Mouse (Mus musculus) spleen, embryonic (tissue): Measurements from ENCODE around the gene Lamb2.

ENCODE experiments used
- CTCF ChIA-PET: fragments of 350-600 bp; sonication (Branson Sonifier 250); formaldehyde crosslinking; loops from one replicate; lab custom pipeline; 2022; lab: Charles Lee

The Lamb2 gene

DNA sequence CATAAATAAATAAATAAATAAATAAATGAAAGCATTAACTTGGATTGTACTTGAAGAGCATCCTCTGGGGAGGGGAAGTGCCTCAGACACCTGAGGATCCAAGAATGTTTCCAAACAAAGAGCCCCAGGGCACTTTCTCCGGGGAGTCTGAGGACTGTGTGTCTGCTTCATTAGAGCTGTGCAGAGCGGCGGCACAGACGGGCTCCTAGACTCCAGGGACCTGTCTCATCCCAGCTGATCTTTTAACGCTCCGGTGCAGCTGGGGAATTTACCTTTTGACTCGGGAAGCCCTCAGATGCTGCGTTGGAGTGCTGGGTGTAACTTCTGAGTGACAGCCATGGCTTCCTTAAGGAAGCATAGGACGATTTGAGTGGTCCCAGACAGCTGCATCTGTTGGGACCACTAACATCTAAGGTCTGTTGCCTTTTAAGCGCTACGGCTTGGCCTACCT is 18.3 kb upstream of the Lamb2 start, which contains the start of gene Klhdc8b:
Gene Klhdc8b (minus strand): TSS at position 401 of the 451 bp plus-strand sequence.
- CTCF ChIA-PET, result interaction anchor here (0.6 kb wide), 1 partner anchor 92 kb away, joined by 11 read pairs; no protein-coding TSS in a partner anchor

DNA sequence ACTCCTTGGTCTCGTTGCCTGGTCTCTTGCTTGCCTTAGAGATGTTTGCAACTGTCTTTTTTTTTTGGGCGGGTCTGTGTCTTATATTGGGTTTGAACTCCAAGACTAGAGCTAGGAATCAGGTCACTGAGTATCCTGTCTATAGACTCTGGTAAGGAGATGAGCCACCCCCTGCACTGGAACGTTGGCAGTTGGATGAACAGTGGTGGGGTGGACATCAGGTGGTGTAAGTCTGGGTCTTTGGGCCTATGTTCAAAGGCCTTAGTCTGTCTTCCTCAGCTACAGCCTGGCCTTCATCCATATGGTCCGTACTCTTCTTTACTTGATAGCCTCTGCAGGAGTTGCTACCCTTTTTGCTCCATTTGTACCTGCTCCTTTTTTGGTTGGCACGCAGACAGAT is 17.9 kb upstream of the Lamb2 start:
- CTCF ChIA-PET, result interaction anchor here (0.6 kb wide), 1 partner anchor 93 kb away, joined by 11 read pairs; no protein-coding TSS in a partner anchor

DNA sequence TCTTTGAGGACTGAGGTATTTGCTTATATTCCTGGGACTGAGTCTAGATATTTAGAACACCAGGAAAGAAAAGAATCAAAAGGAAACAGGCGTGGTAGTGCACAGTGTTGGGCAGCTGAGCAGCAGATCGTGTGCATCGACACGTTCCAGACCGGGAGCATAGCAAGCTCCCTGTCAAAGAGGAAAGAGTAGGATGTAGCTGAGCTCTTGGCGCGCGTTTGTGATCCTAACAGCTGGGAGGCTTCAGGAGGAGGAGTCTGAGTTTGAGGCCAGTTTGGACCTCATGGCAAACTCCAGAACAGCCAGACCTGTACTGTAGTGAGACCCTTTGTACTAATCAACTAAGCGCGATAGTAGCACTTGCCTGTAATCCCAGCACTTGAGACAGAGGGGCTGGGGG is 17.3 kb upstream of the Lamb2 start:
- CTCF ChIA-PET, result no interaction called here

DNA sequence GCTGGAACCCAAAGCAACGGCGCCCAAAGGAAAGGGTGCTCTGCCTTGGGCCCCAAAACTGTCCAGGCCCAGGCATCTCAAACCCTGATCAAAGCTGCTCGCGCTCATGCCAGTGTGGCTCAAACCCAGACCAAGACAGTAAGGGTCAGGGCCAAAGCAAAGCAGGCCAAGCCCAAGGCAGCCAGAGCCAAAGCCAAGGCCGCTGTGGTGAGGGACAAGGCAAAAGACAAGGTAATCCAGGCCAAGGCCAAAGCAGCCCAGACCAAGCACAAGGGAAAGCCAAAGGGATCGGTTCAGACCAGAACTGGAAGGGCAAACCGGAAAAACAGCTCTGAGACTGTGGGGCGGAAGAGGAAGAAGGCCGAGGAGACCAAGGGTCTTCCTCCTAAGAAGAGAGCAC is 15.8 kb upstream of the Lamb2 start:
- CTCF ChIA-PET, result no interaction called here

DNA sequence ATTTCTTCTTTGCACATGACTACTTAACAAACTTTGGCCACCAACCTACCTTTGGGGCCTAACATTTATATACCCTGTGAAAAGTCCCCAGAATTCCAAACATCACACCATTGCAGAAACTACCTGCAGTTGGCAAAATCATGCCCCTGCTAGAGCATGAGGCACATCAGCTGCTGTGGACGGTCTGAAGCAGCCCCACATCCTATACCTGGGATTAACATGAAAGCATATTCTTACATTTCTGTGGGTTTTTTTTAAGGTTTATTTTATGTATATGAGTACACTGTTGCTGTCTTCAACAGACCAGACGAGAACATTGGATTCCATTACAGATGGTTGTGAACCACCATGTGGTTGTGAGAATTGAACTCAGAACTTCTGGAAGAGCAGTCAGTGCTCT is 13.3 kb upstream of the Lamb2 start:
- CTCF ChIA-PET, result interaction anchor here (0.6 kb wide), 1 partner anchor 82 kb away, joined by 4 read pairs; no protein-coding TSS in a partner anchor

DNA sequence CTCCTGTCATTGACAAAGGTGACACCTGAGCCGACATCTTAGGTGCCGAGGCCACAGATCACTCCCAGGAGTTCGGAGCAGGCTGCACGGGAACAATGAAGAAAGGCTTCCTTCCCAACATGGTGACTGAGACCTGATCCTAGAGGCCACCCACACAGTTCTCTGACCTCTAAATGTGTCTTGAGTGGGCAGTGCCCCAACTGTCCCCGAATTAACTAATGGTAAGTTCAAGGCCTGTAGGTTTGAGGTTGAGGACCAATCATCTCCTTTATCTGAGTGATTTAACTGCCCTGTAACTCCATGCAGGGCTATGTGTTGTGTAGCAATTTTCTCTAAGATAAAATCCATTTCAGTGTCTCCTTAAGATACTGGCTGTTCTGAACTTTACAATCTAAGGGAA is 10.1 kb upstream of the Lamb2 start:
- CTCF ChIA-PET, result no interaction called here

DNA sequence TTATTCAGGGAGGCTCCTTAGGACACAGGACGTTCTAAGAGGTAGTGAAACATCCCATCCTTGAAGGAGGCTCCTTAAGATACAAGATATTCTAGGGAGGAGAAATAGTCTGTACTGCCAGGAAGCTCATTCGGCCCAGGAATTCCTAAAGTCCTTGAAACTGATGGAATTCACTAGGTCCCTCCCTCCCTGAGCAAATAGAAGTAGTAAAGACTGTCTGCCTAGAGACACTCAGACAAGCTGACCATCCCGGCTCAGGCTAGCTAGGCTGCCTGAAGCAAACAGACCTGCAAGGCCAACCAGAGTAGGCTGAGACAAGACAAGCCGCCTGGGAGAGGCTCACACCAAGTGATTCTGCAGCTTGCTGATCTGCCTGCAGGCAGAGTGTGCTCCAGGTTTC is 9.7 kb upstream of the Lamb2 start:
- CTCF ChIA-PET, result no interaction called here

DNA sequence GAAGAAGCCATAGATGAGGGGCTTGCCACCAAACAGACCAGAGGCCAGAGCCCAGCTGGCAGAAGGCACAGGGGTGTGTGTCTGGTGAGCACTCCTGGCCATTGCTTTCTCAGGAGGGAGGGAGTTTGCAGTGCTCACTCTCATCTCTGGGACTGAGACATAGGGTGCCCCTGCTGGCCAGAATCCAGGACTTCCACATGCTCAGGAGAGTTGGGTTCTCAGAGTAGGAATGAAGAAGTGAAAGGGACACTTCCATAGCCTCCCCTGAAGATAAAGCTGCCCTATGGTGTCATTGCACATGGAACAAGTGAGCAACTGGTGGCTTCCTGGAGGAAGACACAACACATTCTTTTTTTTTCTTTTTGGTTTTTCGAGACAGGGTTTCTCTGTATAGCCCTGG is 5.0 kb upstream of the Lamb2 start:
- CTCF ChIA-PET, result no interaction called here

DNA sequence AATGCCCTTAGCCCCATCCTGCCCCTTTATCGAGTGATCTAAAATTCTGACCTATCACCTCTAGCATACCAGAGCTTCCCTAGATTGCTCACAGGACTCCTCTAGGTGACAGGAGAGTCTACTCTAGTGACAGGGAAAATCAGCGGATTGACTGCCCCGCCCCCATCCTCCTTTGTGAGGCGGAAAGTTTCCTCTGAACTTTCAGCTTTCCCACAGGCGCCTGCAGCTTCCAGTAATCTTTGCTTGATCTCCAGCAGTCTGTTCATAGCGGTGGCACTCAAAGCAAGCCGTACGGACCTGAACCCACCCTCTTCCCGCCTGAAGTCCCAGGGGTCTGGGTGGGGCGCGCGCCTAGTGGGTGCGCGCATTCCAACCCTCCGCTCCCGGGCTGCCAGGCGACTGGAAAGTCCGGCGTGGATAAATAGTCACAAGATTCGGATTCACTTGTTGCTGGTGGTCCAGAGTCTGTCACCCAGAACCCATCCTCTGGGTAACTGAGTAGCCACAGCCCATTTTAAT is 839 bp upstream of the Lamb2 start:
- CTCF ChIA-PET, result no interaction called here

DNA sequence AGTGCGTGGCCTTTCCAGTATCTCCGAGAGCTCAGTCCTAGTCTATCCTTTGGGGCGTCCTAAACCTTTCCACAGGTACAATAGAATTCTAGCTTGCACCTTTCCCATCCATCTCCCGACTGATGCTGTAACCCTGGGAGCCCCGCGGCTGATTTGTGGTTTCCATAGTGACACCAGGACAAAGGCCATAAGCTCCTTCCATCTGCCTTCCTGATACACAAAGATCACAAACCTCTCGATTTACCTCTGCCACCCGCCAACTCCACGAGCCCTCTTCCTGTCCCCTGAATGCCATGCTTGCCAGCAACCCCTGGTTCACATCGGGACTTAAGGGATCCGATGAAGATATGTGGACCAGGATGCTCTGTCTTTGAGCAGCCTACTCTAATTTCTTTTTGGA is 295 bp upstream of the Lamb2 start:
- CTCF ChIA-PET, result no interaction called here

DNA sequence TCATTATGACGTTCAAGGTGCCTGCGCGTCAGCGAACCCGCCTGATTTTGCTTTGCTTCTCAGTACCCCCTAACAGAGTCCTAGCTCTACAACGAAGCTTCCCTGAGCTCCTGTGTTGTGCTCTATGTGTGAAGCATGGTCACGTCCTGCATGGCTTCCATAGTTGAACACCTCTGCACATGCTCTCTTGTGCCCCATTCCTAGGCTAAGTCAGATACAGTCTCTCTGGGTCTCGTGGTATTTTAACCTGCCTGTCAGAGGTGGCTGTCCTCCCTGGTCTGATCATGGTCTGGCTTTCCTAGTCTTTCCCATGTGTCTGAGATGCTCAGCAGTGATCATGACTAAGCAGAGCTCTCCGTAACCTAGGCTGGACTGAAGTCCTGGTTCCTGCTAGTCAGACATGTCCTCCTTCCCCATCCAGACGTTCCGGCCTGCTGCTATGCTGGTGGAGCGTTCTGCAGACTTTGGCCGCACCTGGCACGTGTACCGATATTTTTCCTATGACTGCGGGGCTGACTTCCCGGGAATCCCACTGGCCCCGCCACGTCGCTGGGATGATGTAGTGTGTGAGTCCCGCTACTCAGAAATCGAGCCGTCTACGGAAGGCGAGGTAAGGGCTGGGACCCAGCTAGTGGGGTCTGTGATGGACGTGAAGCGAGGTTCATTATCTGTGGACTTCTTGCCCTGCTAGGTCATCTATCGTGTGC is 1.4 kb downstream of the Lamb2 start:
- CTCF ChIA-PET, result no interaction called here

DNA sequence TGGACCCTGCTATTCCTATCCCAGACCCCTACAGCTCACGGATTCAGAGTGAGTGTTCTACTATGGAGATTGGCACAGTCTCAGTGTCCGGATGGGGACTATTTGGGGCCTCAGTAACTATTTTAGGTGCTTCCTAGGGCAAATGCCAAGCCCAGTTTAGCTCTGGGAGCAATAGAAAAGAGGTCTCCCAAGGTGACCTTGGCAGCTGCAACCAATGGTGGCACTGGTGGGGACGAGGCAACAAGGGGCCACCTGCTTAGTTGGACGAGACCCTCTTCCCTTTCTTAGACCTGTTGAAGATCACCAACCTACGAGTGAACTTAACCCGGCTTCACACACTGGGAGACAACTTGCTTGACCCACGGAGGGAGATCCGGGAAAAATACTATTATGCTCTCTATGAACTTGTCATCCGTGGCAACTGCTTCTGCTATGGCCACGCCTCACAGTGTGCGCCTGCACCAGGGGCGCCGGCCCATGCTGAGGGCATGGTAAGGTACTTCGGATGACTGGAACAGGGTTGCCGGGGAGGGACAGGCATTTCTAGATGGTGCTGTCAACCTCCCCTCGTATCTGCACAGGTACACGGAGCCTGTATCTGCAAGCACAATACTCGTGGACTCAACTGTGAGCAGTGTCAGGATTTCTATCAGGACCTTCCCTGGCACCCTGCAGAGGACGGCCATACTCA is 2.1 kb downstream of the Lamb2 start:
- CTCF ChIA-PET, result no interaction called here

DNA sequence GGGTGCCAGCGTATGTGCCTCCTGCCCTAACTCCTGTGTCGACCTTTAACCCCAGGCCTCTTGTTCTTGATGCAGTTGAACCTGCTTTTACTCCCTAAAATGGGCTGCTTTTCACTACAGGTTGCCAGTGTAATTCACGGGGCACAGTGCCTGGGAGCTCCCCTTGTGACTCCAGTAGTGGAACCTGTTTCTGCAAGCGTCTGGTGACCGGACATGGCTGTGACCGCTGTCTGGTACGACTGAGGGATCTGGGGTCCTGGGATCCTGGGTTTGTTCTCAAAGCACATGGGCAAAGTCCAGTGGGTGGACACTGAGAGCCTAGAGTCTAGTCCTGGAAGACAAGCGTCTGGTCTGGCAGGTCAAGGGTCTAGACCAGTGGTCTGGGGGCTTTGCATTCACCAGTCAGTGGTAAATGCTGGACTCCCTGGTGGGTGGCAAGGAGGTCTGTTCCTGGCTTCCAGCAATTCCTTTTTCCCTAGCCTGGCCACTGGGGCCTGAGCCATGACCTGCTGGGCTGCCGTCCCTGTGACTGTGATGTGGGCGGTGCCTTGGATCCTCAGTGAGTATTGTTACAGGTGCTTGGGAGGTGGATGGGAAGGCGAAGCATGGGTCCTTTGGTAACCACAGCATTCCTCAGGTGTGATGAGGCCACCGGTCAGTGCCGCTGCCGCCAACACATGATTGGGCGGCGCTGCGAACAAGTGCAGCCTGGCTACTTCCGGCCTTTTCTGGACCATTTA is 3.7 kb downstream of the Lamb2 start:
- CTCF ChIA-PET, result no interaction called here

DNA sequence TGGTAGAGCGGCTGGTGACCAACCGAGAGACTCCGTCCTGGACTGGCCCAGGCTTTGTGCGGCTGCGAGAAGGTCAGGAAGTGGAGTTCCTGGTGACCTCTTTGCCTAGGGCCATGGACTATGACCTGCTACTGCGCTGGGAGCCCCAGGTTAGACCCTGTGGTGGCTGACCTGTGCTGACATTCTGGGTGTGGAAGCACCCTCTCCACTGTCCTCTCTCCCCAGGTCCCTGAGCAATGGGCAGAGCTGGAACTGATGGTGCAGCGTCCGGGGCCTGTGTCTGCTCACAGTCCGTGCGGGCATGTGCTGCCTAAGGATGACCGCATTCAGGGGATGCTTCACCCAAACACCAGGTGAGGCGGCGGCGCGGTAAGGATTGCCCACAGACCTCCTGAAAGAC is 4.5 kb downstream of the Lamb2 start:
- CTCF ChIA-PET, result no interaction called here

DNA sequence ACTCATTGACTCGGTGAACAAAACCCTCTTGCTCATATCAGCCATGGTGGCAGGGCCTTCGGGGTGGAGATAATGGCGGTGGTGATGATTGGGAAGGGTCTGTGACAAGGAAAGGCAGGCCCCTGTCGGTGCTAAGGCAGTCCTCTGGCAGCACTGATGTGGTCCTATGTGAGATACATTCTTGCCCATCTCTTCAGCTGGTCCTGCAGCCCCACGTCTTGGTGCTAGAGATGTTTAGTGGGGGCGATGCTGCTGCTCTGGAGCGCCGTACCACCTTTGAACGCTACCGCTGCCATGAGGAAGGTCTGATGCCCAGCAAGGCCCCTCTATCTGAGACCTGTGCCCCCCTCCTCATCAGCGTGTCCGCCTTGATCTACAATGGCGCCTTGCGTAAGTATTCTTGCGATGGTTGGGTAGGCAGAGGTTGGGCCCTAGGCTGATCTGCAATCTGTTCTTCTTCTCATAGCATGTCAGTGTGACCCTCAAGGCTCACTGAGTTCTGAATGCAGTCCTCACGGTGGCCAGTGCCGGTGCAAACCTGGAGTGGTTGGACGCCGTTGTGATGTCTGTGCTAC is 5.9 kb downstream of the Lamb2 start:
- CTCF ChIA-PET, result no interaction called here

DNA sequence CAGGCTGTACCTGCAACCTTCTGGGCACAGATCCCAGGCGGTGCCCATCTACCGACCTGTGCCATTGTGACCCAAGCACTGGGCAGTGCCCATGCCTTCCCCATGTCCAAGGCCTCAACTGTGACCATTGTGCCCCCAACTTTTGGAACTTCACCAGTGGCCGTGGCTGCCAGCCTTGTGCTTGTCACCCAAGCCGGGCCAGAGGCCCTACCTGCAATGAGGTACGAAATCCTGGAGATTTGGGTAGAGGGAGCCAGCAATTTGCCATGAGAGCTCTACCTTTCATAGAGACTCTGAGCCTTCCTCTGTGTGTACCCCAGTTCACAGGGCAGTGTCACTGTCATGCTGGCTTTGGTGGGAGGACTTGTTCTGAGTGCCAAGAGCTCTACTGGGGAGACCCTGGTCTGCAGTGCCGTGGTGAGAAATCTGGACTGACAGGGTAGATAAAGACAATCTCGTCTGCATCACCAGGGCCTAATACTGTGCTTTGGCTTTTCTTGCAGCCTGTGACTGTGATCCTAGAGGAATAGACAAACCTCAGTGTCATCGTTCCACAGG is 7.5 kb downstream of the Lamb2 start:
- CTCF ChIA-PET, result interaction anchor here (0.6 kb wide), 1 partner anchor 14 kb away, joined by 3 read pairs; no protein-coding TSS in a partner anchor

DNA sequence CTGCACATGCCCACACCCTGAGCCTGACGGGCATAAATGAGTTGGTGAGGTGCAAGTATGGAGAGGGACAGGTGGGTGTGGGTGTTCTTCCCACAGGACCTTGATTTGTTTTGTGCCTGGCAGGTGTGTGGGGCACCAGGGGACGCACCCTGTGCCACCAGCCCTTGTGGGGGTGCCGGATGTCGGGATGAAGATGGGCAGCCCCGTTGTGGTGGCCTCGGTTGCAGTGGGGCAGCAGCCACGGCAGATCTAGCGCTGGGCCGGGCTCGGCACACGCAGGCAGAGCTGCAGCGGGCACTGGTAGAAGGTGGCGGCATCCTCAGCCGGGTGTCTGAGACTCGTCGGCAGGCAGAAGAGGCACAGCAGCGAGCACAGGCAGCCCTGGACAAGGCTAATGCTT is 8.9 kb downstream of the Lamb2 start:
- CTCF ChIA-PET, result no interaction called here

DNA sequence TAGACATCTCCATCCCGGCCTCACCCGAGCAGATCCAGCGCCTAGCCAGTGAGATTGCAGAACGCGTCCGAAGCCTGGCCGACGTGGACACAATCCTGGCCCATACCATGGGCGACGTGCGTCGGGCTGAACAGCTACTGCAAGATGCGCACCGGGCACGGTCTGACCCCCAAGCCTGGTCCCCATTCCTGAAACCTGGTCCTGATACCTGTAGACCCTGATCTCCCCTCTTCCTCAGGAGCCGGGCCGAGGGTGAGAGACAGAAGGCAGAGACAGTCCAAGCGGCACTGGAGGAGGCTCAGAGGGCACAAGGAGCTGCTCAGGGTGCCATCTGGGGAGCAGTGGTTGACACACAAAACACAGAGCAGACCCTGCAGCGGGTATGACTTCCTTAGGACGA is 9.7 kb downstream of the Lamb2 start:
- CTCF ChIA-PET, result interaction anchor here (0.6 kb wide), 1 partner anchor 83 kb away, joined by 3 read pairs; no protein-coding TSS in a partner anchor

DNA sequence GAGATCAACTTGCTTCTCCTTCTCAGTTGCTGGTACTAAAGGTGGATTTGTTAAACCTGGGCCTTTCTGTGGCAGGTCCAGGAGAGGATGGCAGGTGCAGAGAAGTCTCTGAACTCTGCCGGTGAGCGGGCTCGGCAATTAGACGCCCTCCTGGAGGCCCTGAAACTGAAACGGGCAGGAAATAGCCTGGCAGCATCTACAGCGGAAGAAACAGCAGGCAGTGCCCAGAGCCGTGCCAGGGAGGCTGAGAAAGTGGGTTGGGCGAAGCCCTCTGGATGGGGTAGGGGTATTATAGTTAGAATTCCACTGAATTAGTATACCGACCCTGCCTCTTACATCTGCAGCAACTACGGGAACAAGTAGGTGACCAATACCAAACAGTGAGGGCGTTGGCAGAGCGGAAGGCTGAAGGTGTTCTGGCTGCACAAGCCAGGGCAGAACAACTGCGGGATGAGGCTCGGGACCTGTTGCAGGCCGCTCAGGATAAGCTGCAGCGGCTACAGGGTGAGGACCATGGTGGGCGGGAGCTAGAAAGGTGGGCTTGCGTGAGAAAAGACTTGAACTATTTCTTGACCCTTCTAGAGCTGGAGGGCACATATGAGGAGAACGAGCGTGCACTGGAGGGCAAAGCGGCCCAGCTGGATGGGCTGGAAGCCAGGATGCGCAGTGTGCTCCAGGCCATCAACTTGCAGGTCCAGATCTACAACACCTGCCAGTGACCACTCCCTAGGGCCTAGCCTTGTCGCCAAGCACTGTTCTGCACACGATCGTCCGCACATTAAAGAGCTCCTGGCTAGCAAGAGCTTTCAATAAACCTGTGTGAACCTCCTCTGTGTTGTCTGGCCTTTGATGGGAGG is 10.4 kb downstream of the Lamb2 start:
- CTCF ChIA-PET, result interaction anchor here (0.6 to 1.0 kb wide), 3 partner anchors 18 to 82 kb away, joined by 3 to 4 read pairs (median 3); no protein-coding TSS in a partner anchor
